Mouse (Mus musculus): Measurements from ENCODE around the gene Tmem151b.

The Tmem151b gene

DNA sequence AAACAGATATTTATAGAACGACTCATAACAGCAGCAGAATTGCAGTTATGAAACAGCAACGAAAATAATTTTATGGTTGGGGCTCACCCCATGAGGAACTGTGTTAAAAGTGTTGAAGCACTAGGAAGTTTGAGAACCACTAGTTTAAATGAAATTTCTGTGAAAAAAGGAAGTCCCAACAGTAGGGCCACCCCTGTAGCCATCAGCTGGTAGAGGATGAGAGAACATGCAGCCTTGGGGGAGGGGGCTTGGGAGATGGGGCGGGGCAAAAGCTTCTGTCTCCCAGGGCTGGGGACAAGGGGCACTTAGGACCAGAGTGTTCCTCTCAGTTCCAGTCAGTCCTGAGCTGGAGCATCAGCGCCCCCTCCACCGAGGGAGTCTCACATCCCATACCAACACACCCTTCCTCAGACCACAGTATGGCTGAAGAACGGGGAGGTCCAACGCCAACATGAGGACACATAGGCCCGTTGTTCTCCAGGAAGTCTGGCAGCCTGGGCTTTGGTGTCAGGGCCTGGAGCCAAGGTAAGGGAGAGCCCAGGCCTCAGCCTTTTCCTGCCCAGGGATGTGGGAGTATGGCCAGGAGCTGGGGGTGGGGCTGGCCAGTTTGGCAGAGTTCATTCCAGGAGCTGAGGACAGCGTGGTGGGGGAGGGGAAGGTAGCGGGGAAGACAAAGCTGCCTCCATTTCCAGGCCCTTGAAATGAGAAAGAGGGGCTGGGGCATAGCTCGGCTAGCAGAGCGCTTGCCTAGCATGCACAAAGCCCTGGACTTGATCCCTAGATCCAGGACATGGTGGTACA, 34.8 kb upstream of the Tmem151b start:
- DNase-seq = peak; percentile 77 to 84

DNA sequence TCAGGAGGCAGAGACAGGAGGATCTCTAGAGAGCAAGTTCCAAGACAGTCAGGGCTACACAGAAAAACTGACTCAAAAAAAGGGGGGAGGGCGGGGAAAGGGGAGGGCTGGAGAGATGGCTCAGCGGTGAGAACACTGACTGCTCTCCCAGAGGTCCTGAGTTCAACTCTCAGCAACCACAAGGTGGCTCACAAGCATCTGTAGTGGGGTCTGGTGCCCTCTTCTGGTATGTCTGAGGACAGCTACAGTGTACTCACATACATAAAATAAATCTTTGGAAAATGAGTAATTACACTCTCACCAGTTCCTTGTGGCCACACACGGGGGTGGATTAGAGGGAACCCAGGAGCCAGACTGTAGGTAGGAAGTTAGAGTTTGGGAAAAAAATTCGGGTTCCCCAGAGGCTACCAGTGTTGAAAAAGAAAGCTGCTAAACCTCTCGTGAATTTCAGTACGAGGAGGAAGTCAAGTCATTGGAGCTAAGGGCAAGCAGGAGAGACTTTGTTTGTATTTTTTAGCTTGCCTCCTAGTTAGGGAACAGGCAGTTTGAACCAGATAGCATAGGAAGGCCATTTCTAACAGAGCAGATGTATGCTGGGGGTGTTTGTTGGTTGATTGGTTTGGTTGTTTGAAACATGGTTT, 33.4 kb upstream of the Tmem151b start:
- DNase-seq = no peak

DNA sequence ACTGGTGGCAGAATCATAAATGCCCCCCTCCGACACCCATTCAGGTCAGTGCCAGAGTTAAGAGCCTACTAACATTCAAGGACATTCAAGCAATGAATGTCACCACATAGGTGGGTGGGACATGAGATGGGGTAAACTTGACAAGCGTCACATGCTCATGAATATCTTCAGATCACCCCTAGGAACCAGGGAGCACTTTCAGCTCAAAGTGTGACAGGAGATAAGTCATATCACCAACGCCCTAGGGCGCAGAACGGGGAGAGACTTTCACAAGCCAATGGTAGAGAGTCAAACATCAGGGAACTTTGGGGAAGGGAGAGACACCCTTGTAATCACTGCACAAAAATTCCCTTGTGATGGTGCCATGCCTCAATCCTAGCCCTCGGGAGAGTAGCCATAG, 32.7 kb upstream of the Tmem151b start:
- no peak for DNase-seq

DNA sequence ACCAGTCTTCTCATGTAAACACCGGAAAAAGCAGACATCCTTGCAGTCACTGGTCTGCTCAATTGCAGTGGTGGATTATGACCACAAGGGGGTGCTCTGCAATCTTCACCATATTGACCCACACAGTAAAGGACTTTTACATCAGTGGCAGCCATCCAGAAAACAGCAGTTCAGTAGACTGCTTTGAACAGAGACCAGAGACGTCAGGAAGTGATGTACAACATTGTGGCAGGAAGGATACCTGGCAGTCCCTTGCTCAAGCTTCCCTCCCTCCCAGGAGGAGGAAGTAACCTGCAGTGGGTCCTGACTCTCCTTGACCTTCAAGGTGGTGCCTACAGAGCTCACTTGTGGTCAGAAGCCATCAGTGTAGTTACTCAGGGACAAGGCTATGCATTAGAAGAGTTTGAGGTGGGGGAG, 32.1 kb upstream of the Tmem151b start:
- peak; percentile 79 to 82 for DNase-seq

- DNase-seq = no peak
Observed at GRCm38 (mm10) chr17:45580958-45581477, 31.5 kb upstream of the Tmem151b start.

DNA sequence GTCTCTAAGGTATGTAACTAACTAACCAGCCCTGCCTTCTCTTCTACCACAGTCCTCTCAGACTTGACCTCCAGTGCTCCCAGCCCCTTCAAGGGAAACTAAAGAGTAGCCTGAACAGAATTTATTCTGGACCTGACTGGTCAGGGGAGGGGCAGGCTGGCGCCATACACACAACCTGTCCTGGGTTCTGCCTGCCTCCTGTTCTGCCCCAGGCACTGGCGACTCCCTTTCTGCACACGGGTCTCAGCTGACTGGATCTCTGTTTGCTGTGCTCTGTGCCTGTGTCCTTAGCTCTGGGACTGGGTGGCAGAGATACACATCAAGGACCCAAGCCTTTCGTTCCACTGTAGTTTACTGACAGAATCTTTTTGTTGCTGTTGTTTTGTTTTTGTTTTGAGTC, 30.1 kb upstream of the Tmem151b start:
- no peak for DNase-seq

DNA sequence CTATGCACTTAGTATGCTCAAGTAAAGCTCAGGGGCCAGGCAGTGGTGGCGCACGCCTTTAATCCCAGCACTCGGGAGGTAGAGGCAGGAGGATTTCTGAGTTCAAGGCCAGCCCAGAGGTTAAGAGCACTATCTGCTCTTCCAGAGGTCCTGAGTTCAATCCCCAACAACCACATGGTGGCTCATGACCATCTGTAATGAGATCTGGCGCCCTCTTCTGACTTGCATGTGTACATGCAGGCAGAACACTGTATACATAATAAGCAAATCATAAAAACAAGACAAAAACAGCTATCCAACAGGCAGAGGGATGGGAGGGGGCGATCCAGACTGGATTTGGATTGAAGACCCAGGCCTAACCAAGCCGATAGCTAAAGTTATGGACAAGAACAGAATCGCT, 29.4 kb upstream of the Tmem151b start:
- DNase-seq = no peak

- peak in 1 of 2 experiments; percentile 50 for DNase-seq
Observed at GRCm38 (mm10) chr17:45578242-45578641, 28.8 kb upstream of the Tmem151b start.

DNA sequence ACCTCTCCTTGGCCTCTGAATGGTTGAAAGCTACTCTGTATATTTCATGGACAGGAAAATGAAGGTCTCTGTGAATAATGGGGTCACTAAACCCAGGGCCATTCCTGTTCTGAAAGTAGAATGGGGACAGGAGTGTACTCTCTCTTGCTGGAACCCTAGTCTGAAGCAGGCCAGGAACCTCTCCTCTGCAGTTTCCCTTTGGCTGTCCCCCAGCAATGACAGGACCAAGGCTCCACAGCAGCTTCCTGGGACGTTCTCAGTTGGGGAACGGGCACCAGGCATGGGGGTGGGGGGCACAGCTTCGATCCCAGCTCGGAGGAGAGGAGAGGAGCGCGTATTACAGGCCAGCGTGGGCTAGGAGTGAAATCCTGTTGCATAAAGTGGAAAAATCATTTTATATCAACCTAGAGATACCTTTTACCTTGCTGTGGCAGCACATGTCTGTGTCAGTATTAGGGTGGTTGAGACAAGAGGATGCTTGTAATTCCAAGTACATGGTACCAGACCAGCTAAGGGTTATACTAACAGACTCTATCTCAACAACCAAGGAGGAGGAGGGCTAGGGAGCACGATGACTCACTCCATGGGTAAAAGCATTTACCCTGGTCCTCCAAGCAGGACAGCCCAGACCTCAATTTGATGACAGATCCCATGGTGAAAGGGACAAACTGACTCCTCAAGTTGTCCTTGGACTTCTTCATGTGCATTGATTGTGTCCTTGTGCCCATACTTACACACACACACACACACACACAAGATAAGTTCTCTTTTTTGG, 25.8 kb upstream of the Tmem151b start:
- peak in 1 of 2 experiments; percentile 47 for DNase-seq

DNA sequence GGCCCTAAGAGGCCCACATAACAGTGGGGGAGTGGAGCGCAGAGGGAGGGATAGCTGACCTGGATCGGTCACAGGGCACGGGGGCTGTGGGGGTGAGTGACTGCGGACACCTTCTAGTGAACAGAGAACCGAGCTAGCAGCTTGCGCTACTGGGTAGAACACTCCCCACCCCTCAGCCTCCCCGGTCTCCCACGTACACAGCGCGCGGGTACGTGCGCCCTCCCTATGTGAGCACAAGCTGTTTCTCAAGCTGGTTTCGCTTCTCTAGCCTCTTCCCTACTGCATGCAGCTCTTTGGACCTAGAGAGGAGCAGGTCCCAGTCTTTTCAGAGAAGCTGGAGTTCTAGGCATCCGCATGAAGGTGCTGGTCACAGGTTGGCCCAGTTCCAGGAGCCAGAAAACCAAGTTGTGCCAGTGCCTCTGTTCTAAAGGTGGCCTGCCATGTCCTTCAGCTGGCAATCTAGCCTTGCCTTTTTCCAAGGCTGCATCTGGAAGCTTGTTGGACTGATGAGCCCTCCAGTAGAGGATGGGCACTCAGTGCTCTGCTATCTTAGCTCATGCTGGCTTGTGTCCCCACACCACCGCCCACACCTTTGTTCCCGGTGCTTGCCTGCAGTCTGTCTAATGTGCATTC, 24.8 kb upstream of the Tmem151b start:
- DNase-seq = peak; percentile 87 to 88

GRCm38 (mm10) chr17:45573780-45574123, 24.3 kb upstream of the Tmem151b start:
- DNase-seq = peak; percentile 98

- DNase-seq = peak; percentile 99
Observed at GRCm38 (mm10) chr17:45573087-45573779, 23.8 kb upstream of the Tmem151b start, which contains the start of gene Hsp90ab1. Gene Hsp90ab1 (minus strand): TSS chr17:45573271.

DNA sequence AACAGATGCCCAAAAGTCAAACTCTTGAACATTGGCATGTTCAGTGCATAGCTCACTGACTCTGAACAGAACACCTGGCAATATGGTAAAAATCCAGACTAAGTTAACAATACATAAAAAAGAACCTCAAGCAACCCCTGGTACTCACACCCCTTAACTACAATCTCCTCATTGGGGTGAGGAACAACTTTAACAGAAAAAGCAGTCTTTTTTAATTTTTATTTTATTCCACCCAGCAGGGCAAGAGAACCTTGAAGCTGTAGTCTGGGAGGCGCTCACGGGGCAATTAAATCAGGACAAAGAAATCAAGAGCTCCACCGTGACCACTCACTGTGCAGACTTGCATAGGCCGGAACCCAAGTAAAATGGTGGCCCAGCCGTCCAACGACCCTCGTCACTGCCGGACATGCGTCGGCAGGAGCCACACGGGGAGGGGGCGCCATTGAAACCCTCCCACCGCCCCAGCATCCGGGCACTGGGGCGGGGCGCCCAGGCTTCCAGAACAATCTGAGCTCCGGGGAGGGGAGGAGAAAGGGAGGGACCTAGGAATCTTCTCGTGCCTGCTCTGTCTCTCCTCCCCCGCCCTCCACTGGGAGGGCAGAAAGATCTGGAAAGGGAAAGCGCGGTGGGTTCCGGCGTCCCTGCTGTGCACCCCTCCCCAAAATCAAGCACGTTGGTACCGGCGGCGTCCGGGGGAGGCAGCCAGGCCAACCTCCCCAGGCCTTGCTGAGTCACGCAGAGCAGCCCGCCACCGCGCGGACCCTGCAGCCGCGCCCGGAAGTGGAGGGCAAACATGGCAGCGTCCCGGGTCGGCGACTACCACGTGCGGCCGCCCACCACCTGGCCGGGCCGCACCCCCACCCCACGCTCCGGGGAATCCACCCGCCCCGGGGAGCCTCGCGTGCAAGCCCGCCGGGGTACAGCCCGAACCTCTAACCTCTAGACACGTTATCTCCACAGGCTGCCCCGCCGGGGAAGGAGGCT, 22.9 kb upstream of the Tmem151b start:
- DNase-seq = peak; percentile 75 to 80

DNA sequence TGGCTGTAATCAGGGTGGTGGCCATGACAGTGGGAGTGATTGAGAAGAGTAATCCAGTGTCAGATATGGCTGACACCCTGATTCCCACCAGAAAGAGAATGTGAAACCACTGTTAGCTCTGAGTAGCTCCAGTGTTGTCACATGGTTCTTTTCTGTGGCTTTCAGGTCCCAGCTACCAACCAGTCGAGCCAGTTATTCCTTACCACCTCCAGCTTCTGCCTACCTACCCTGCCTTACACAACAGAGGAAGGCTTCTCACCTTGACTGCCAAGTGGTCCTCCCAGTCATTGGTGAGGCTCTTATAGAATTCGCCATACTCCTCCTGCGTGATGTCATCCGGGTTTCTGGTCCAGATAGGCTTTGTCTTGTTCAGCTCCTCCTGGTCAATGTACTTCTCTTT, 20.5 kb upstream of the Tmem151b start:
- no peak for DNase-seq

DNA sequence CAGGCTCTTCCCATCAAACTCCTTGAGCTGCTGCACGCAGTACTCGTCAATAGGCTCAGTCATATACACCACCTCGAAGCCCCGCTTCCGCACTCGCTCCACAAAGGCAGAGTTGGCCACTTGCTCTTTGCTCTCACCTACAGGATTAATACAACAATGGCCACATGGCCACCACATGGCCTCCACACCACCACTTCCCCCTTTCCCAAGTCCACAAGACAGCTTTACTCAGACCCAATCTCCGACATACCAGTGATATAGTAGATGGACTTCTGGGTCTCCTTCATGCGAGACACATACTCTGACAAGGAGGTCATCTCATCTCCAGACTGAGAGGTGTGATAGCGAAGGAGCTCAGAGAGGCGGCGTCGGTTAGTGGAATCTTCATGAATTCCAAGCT, 19.5 kb upstream of the Tmem151b start:
- DNase-seq = no peak

DNA sequence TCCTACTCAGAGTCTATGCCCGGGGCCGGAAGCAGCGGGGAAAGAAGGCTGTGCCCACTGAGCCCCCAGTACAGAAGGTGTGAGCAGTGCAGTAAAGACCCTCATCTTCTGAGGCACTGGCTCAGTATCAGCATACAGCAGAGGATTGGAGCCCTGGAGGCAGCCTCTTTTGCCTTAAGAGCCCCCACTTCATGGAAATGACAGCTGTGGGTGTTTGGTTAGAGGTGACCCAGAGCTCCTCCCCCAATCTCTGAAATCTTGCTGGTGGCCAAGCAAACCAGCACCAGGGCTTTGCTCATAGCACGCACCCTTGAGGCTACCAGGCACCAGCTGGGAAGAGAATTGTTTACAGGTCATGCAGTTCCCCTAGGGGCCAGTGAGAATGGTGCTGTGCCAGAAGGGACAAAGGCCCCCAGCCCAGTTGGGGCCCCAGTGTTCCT, 17.7 kb upstream of the Tmem151b start:
- no peak for DNase-seq

DNA sequence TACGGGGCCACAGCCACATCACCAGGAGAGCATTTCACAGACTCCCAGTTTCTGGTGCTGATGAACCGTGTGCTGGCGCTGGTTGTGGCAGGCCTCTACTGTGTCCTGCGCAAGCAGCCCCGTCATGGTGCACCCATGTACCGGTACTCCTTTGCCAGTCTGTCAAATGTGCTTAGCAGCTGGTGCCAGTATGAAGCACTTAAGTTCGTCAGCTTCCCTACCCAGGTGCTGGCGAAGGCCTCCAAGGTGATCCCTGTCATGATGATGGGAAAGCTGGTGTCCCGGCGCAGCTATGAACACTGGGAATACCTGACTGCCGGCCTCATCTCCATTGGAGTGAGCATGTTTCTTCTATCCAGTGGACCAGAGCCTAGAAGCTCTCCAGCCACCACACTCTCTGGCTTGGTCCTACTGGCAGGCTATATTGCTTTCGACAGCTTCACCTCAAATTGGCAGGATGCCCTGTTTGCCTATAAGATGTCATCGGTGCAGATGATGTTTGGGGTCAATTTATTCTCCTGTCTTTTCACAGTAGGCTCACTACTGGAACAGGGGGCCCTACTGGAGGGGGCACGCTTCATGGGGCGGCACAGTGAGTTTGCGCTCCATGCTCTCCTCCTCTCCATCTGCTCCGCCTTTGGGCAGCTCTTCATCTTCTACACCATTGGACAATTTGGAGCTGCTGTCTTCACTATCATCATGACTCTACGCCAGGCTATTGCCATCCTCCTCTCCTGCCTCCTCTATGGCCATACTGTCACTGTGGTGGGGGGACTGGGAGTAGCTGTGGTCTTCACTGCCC, 17.1 kb upstream of the Tmem151b start:
- peak in 1 of 2 experiments; percentile 43 for DNase-seq

DNA sequence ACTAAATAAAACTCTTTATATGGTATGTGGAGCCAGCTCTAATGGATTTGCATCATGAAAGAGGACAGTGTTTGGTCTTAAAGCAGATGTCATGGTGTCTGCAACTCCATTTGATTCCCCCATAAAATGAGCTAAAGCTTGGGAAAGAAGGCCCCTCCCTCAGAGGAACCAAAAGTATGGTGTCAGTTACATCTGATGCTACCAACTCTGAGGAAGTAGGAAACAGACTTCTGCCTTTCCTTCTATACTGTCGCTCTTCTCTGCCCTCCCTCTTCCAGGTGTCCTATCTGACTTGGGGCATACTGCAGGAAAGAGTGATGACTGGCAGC, 16.5 kb upstream of the Tmem151b start:
- DNase-seq = no peak

DNA sequence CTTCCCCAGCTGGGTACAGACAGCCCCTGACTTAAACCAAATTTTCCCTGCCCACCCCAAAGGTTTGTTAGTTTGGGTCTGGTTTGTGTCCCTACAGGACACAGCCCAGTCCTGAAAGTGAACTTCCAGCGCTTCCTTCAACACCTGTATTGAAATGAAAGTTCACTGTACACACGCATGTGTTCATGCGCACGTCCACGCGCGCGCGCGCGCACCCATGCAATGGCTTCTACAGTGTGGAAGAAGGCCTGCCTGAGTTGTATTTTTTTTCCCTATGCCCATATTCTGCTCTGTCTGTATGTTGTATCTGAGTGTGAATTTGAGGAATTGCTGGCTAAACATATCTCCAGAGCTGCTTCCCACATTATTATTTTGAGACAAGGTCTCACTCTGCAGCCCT, 15.6 kb upstream of the Tmem151b start:
- DNase-seq = no peak

- peak in 1 of 2 experiments; percentile 32 for DNase-seq
Observed at GRCm38 (mm10) chr17:45564531-45565084, 15.1 kb upstream of the Tmem151b start.

Data from cerebellum, postnatal 25 days (tissue).